In the genomic region with DNA sequence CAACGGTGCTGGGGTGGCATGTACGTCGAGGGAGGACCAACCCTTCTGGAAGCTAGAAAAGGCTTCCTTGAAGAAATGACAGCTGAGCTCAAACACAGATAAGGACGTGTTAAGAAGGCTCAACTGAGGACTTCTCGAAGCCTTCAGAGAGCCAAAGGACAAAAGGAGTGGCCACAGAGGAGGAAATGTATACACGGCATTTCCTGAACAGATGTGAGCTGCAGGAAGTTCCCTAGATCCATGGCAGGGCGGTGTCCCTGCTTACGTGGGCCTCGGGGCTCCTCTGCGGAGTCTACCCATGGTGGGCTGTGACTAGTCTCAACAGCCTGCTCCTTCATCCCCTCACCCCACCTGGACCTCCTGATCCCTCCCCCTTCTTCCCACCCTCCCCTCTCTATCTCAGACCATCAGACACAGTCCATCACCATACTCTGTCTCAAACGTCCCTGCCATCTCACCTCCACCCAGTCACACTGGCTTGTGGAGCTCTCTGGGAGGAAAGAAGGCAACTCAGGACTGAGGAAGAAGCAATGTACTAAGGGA, we compare ENCODE assay signal across 15 mouse cellular contexts. TPM values are rescaled to one million over a fixed set of nuclear protein-coding genes. Genes with fewer than 3 reads are reported as not detected.
A peak's percentile ranks its signal among the peaks of the same experiment; 100 is the strongest.
DNase-seq lines count a peak whose midpoint lies in the region; ATAC-seq lines count a peak whose summit lies in the region.
"Had no signal": no experiment of that assay in that cellular context is flagged by ENCODE, and none has a peak within 500 bp of the region (broad histone marks: within the 10 kb centered on the region; RNA-seq: fewer than 3 reads in every experiment).

No protein-coding gene starts in this region.

- WGBS in kidney, embryonic 16.5 days, result 66% methylated on average over 11 of the region's 11 CpGs
- 38% methylated on average over 11 of the region's 11 CpGs for WGBS in heart, embryonic 16.5 days
- 12% methylated on average over 11 of the region's 11 CpGs for WGBS in liver, embryonic 13.5 days (ENCODE audit: insufficient replicate concordance)

- H3K4me3 ChIP-seq in kidney, embryonic 16.5 days (ENCODE audit: low read length), result no peak overlapping the region
- no peak overlapping the region for H3K4me3 ChIP-seq in heart, embryonic 16.5 days (ENCODE audit: low read length)
- no peak overlapping the region for H3K4me3 ChIP-seq in liver, embryonic 13.5 days (replicated peaks)
- H3K4me3 ChIP-seq: megakaryocyte, embryonic 14.5 days; neural tube, embryonic 13.5 days had no signal

- no peak overlapping the region for H3K9ac ChIP-seq in kidney, embryonic 16.5 days (replicated peaks; ENCODE audit: low read length)
- H3K9ac ChIP-seq in heart, embryonic 16.5 days (ENCODE audit: low read length), result no peak overlapping the region
- H3K9ac ChIP-seq in liver, embryonic 13.5 days, result no peak overlapping the region
- H3K9ac ChIP-seq: neural tube, embryonic 13.5 days had no signal

- H3K27me3 ChIP-seq in kidney, embryonic 16.5 days (ENCODE audit: insufficient read depth, low read length), result no peaks in the 10 kb centered on the region
- H3K27me3 ChIP-seq in heart, embryonic 16.5 days (ENCODE audit: control insufficient read depth, insufficient read depth, low read length), result no peaks in the 10 kb centered on the region
- no peaks in the 10 kb centered on the region for H3K27me3 ChIP-seq in liver, embryonic 13.5 days
- H3K27me3 ChIP-seq in splenic B cell, adult 2 months (ENCODE audit: control insufficient read depth, insufficient read depth, low read length, poor library complexity, severe bottlenecking), result no peaks in the 10 kb centered on the region
- H3K27me3 ChIP-seq: megakaryocyte, embryonic 14.5 days; neural tube, embryonic 13.5 days had no signal

- no peaks in the 10 kb centered on the region for H3K36me3 ChIP-seq in kidney, embryonic 16.5 days (ENCODE audit: insufficient read depth, low read length)
- no peaks in the 10 kb centered on the region for H3K36me3 ChIP-seq in heart, embryonic 16.5 days (ENCODE audit: control insufficient read depth, insufficient read depth)
- H3K36me3 ChIP-seq in liver, embryonic 13.5 days, result no peaks in the 10 kb centered on the region
- no peaks in the 10 kb centered on the region for H3K36me3 ChIP-seq in splenic B cell, adult 2 months (ENCODE audit: control insufficient read depth, insufficient read depth, low read length, poor library complexity, severe bottlenecking)
- H3K36me3 ChIP-seq: G1E; neural tube, embryonic 13.5 days had no signal

- intact Hi-C loops in gastrocnemius, postnatal 14 days (cut with DNase I; ENCODE audit: low total_unique reads), result loop anchor here (2.0 kb wide), 1 partner anchor 159 kb away; no protein-coding TSS in a partner anchor

- H3K4me1 ChIP-seq in kidney, embryonic 16.5 days (ENCODE audit: insufficient read depth, low read length), result peaks cover 44% of the 10 kb centered on the region
- peaks cover 31% of the 10 kb centered on the region for H3K4me1 ChIP-seq in heart, embryonic 16.5 days (ENCODE audit: control insufficient read depth, insufficient read depth, low read length)
- H3K4me1 ChIP-seq in liver, embryonic 13.5 days (replicated peaks), result peaks cover 42% of the 10 kb centered on the region
- H3K4me1 ChIP-seq: neural tube, embryonic 13.5 days had no signal

- no peak for DNase-seq in kidney, adult 11 months
- no peak for DNase-seq in liver, embryonic 13.5 days
- DNase-seq in splenic B cell, adult 2 months (ENCODE audit: low read depth, low spot score), result peak; percentile 27
- no peak for DNase-seq in gastrocnemius, postnatal 14 days
- no peak for DNase-seq in embryo, embryonic 11 days
- DNase-seq in right cerebral cortex, postnatal 36 days (ENCODE audit: low spot score in 2 of 2), result no peak
- DNase-seq: adrenal gland, adult 8-10 months; cerebellum, adult 9-10 months; right cerebral cortex, postnatal 4 days had no signal

- peak overlapping the region; percentile 47; the same call in 1 of the 2 replicates for H3K27ac ChIP-seq in kidney, embryonic 16.5 days (ENCODE audit: low read length)
- peak overlapping the region; percentile 47 for H3K27ac ChIP-seq in heart, embryonic 16.5 days (ENCODE audit: low read length)
- H3K27ac ChIP-seq in liver, embryonic 13.5 days, result no peak overlapping the region
- H3K27ac ChIP-seq: neural tube, embryonic 13.5 days had no signal

- H3K4me2 ChIP-seq in kidney, embryonic 16.5 days (replicated peaks; ENCODE audit: low read depth, low read length), result no peak overlapping the region
- H3K4me2 ChIP-seq in heart, embryonic 16.5 days (ENCODE audit: low read depth, low read length), result no peak overlapping the region
- no peak overlapping the region for H3K4me2 ChIP-seq in liver, embryonic 13.5 days
- H3K4me2 ChIP-seq: neural tube, embryonic 13.5 days had no signal

- no peak for ATAC-seq in kidney, embryonic 16.5 days (ENCODE audit: low FRiP score, low TSS enrichment)
- ATAC-seq in heart, embryonic 16.5 days (replicated peaks; ENCODE audit: extremely low read depth, insufficient read depth, low FRiP score), result peak; percentile 43; the same call in 1 of the 2 replicates
- peak; percentile 27; the same call in 1 of the 2 replicates for ATAC-seq in liver, embryonic 13.5 days (ENCODE audit: low read depth)

- peaks cover 5% of the 10 kb centered on the region; the same call in 1 of the 2 replicates for H3K9me3 ChIP-seq in kidney, embryonic 16.5 days (ENCODE audit: low read length)
- H3K9me3 ChIP-seq in heart, embryonic 16.5 days (replicated peaks; ENCODE audit: control insufficient read depth, low read length), result 0 out of 2 replicates have a peak, but pooled peaks cover 3% of the 10 kb centered on the region
- no peaks in the 10 kb centered on the region for H3K9me3 ChIP-seq in liver, embryonic 13.5 days (replicated peaks)
- H3K9me3 ChIP-seq: G1E had no signal

RNA-seq across cellular contexts. Expression of a gene that starts 37.3 kb away (rescaled TPM):
- polyA plus RNA-seq in kidney, embryonic 16.5 days (2015; fragmentation: Nextera tagmentation; extraction: Ambion mirVana), result 0.13 TPM in 1 of 2 replicates, not detected in the other
- polyA plus RNA-seq in heart, embryonic 16.5 days (2015; fragmentation: Nextera tagmentation; extraction: Ambion mirVana), result 0.95 and 1.2 TPM in 2 replicates
- polyA plus RNA-seq in liver, embryonic 13.5 days (2015; fragmentation: Nextera tagmentation; extraction: Ambion mirVana), result not detected in 2 replicates
- under 1 TPM; 0.22 to 0.45 TPM for total RNA-seq in gastrocnemius, postnatal 14 days (2021)
- polyA plus RNA-seq: G1E; neural tube, embryonic 13.5 days had no signal

RNA-seq across cellular contexts. Expression of a gene that starts 45.6 kb away (rescaled TPM):
- 14.5 and 14.8 TPM in 2 replicates for polyA plus RNA-seq in kidney, embryonic 16.5 days (2015; fragmentation: Nextera tagmentation; extraction: Ambion mirVana)
- polyA plus RNA-seq in heart, embryonic 16.5 days (2015; fragmentation: Nextera tagmentation; extraction: Ambion mirVana), result 10.4 and 11.5 TPM in 2 replicates
- 7.1 and 10.5 TPM in 2 replicates for polyA plus RNA-seq in liver, embryonic 13.5 days (2015; fragmentation: Nextera tagmentation; extraction: Ambion mirVana)
- total RNA-seq in gastrocnemius, postnatal 14 days (2021), result 1 to 10 TPM; 6.7 to 7.9 TPM

RNA-seq across cellular contexts. Expression of a gene that starts 56.8 kb away (rescaled TPM):
- not detected in 2 replicates for polyA plus RNA-seq in kidney, embryonic 16.5 days (2015; fragmentation: Nextera tagmentation; extraction: Ambion mirVana)
- polyA plus RNA-seq in heart, embryonic 16.5 days (2015; fragmentation: Nextera tagmentation; extraction: Ambion mirVana), result not detected in 2 replicates
- not detected in 2 replicates for polyA plus RNA-seq in liver, embryonic 13.5 days (2015; fragmentation: Nextera tagmentation; extraction: Ambion mirVana)
- not detected for total RNA-seq in gastrocnemius, postnatal 14 days (2021)
- total RNA-seq: adrenal gland, adult 8-10 months; G1E; left cerebral cortex, postnatal 10 days had no signal
- polyA plus RNA-seq: G1E; neural tube, embryonic 13.5 days had no signal
